Mouse (Mus musculus) ovary, postnatal 14 days (tissue): ENCODE results near the gene Zdhhc19.

Experiments used
- DNase-seq: peaks from one replicate; pipeline ENCODE4 v3.0.0; 2022; ENCODE audit warnings: low spot score

The Zdhhc19 gene

GRCm38 (mm10) chr16:32551346-32551747 lies 55.3 kb downstream of the Zdhhc19 start:
- no peak for DNase-seq

GRCm38 (mm10) chr16:32555588-32555987 lies 59.5 kb downstream of the Zdhhc19 start:
- DNase-seq = no peak

GRCm38 (mm10) chr16:32559493-32559892 lies 63.4 kb downstream of the Zdhhc19 start:
- no peak for DNase-seq

DNA sequence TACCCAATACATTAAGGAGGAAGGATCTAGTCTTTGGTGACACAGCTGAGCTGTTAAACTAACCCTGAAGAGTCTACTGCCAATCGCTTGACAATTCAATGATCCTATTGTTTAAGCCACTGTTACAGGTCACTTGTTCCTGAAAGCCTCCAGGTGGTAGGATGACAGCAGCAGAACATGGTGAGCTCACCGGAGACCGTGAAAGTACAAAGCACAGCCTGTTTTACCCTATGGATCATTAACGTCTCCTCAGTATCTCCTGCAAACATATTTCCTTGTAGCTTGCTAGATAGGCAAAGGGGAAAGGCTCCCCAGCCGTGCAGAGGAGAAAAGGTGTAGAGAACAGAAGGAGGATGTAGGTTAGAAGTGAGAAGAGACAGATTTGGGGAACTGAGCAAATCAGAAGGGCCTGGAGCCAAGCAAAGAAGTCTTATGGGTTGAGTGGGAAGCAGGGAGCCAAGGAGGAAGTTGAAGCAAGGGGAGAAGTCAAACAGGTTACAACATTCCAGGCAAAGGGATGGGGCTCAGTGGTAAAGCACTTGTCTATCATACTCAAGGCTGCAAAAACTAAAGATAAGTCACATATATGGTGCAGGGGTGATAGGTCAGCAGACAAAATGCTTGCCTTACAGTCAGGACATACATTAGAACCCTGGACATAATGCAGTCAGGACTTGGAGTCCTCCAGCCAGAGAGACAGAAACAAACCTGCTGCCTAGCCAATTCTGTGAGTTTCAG lies 67.2 kb downstream of the Zdhhc19 start:
- no peak for DNase-seq

DNA sequence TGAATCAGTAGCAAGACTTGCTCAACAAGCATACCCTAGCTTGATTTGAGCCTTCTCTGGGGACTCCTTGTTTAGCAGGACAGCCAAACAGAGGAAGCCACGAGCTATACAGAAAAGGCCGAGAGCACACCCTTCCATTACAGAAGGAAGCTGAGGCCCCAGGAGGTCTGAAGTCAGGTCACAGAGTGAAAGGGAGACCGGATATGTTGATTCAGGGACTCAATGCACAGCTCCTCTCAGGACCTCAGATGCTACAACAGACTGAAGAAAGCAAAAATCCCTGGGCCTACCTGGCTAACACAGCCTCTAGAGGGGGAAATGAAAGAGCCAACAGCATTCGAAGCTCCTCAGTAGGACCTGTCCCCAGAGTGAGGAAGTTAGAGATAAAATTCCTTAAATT lies 71.2 kb downstream of the Zdhhc19 start:
- no peak for DNase-seq

DNA sequence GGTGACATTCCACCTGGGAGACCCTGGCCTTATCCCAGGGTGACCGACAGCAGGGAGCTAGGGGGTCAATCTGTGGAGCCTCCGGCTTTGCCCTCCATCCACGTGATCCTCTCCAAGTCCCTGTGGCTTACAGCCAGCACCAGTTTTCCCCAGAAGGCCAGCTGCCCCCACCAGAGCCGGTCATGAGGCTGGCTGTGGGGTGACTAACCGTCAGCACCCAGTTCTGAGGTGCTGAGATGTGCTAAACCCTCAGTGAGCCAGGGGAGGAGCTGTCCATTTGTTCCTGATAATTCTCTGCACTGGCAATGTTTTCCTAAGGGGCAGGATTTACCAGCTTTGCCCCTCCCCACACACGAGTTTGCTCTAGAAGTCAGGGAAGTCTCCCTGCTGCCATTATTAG lies 72.3 kb downstream of the Zdhhc19 start:
- no peak for DNase-seq

GRCm38 (mm10) chr16:32570042-32570441 lies 74.0 kb downstream of the Zdhhc19 start:
- DNase-seq = no peak

DNA sequence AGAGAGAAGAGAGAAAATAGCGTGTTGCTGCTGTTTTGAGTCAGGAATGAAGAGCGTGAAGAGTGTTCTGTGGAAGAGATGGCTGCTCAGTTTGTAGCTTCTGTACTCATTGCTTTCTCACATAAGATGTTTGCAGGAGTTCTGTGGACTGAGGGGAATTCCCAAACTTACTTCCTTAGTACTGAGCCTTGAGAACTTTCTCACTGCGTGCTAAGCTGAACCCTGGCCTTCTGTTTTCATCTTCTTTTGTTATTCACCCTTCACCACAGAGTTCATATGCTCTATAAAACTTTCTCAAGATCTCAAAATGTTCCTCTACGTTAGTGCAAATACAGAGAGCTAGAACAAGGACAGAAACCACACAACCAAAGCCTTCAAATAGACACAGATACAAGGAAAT lies 76.5 kb downstream of the Zdhhc19 start:
- DNase-seq = no peak

- no peak for DNase-seq
Measured at GRCm38 (mm10) chr16:32586482-32586881, 90.4 kb downstream of the Zdhhc19 start.

DNA sequence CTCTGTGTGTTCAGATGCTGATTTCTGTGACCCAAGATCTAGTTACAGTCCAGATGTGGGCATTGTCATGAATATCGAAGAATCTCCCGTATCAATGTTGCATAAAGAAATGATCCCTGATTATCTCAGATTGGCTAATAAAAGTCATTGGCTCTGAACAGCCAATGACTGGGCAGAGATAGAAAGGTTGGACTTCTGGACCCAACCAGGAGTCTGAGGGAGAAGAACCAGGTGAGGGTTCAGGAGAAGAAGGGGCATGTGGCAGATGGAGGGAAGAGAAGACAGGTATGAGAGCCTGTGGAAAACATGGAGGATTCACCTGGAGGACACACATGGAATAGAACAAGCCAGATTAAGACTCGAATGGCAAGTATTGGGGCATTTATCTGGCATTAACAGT lies 92.5 kb downstream of the Zdhhc19 start:
- no peak for DNase-seq

GRCm38 (mm10) chr16:32591521-32591920 lies 95.5 kb downstream of the Zdhhc19 start:
- DNase-seq = no peak

DNA sequence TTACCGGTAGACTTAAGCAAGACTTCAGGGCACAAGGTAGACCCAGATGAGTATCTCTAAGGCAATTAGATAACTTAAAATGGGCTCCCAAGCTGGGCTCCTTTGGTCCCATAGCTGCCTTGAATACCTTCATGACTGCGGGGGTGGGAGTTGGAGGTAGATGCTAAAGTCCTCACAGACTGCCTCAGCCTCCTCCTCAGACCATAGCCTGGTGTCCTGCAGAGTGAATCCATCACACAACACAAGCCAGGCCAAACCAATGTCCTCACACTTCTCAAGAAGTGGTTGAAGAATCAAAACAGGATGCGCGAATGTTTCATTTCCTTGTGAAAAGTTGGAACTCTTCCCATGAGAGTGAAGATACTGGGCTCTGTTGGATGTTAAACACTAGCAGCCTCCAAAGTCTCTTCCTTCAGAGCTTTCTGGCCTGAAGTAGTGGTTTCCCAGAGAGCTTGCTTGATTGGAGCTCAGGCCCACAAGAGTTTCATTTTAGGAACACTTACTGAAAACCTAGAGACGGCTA lies 97.3 kb downstream of the Zdhhc19 start:
- no peak for DNase-seq

GRCm38 (mm10) chr16:32593916-32594315 lies 97.9 kb downstream of the Zdhhc19 start:
- DNase-seq = no peak

DNA sequence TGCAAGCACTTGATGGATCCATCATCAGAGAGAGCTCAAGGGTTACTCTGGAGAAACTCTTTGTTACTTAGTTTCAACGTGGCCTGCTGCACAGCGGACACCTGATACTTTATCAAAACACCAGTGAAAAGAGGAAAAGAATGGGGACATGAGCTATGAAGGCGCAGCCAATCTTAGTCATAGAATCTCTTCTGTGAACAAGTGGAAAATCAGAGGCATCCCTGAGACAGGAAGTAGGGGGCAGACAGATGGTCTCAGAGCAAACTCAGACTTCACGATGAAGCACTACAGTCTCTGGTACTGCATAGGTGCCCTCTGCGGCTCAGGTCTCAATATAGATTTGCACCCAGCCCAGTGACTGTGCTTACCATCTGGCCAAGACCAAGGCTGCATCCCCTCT lies 98.6 kb downstream of the Zdhhc19 start:
- no peak for DNase-seq

DNA sequence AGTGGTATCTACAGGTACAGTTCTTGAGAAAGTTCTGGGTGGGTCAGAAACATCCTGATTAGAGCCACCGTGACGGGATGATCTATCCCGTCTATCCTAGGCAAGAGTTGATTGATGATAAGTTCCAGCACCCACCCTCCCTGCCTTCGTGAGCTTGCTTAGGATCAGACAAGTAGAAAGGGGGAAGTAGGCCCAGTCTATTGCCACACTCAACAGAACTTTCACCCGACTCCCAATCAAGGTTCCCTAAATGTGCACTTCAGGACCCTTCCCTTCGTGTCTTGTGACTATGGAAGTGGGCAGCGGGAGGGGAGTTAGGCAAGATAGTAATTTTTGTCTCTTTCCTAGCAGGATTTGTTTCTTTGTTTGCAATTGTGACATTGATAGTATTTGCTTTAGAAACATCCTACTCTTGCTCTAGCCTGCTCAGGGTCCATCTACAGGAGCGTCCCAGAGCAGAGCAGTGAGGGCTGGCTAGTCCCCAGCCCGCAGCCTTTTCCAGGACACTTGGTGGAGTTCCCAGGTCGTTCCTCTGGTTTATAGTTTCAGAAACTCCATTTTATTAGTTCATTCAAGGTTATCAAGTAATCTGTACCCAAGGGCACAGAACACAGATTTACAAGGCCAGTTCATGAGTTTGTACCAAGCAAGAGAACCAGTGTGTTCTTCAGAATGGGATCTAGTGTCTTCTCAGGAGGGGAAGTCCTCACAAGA lies 99.2 kb downstream of the Zdhhc19 start:
- no peak for DNase-seq

- no peak for DNase-seq
Measured at GRCm38 (mm10) chr16:32597909-32598381, 101.9 kb downstream of the Zdhhc19 start.

GRCm38 (mm10) chr16:32599151-32599550 lies 103.1 kb downstream of the Zdhhc19 start:
- DNase-seq = no peak

DNA sequence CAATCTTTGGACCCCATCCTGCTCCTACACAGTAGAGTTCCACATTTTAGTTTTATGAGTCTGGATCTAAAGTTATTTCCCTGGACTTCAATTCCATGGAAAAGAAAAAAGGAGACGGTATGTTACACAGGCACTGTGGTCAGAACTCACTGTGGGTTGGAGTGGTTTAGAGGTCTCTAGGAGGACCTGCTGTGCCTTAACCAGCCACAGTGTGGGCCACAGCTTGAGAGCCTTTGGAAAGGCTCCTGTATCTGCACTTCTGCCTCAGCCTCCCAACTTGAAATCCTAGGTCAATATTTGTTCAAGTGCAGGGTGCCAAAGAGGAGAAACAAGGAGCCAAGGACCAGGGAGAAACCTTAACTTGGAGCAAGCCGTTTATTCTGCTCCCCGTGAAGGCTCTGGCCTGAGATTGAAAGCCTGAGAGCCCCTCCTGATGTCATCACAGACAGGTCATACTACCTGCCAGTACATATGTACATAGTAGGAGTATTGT lies 106.2 kb downstream of the Zdhhc19 start:
- no peak for DNase-seq

- DNase-seq = no peak
Measured at GRCm38 (mm10) chr16:32607562-32608343, 111.7 kb downstream of the Zdhhc19 start.

GRCm38 (mm10) chr16:32608344-32608711 lies 112.3 kb downstream of the Zdhhc19 start:
- no peak for DNase-seq

GRCm38 (mm10) chr16:32608712-32609400 lies 112.8 kb downstream of the Zdhhc19 start, which contains the start of gene Tfrc:
Gene Tfrc, plus strand, starts transcription at chr16:32608920.
- peak; percentile 88 for DNase-seq

DNA sequence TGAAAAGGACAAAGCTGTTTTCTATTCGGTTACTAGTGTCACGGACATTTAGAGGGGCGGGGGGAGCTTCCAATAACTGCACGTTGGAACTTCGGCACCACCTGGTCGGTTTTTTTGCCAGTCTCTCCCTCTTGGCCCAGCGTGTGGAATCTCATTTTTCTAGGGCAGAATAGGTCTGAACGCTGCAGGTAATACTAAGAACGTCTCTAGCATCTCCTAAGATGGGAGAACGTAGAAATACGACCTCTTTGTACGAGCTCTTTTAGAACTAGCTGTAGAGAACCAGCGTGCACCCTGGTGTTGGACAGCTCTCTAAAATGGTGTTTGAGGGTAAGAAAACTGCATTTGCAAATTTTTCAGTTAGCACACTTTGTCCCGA lies 113.3 kb downstream of the Zdhhc19 start:
- DNase-seq = no peak
